Mouse (Mus musculus) liver, postnatal 0 days (tissue): ENCODE measurements around the gene Nmnat2. TPM values are rescaled to one million over a fixed set of nuclear protein-coding genes. Genes with fewer than 3 reads are reported as not detected.

Experiments
- ATAC-seq: fragments of 200-750 bp; cut with Nextera tagmentation; 2 replicates; pipeline ENCODE4 v1.8.0; 2017; ENCODE audit warnings: mild to moderate bottlenecking, moderate library complexity
- DNase-seq: peaks from one replicate; pipeline ENCODE4 v3.0.0-alpha.2; 2016
- H3K27ac ChIP-seq: fragments of 300-500 bp; sonication (generic); 2 replicates; pipeline ENCODE4 v1.5.1; 2014; ENCODE audit warnings: antibody characterized with exemption, moderate library complexity, mild to moderate bottlenecking, low read depth
- H3K27me3 ChIP-seq: fragments of 300-500 bp; sonication (generic); 2 replicates; pipeline ENCODE4 v1.6.1; 2014; ENCODE audit warnings: low read length, control low read depth, mixed read lengths; ENCODE audit not compliant: insufficient read depth
- H3K36me3 ChIP-seq: fragments of 300-500 bp; sonication (generic); replicated peaks from 2 replicates; pipeline ENCODE4 v1.6.1; 2014; ENCODE audit warnings: mild to moderate bottlenecking, control low read depth, low read length, moderate library complexity, mixed read lengths; ENCODE audit not compliant: insufficient read depth
- H3K4me1 ChIP-seq: fragments of 300-500 bp; sonication (generic); 2 replicates; pipeline ENCODE4 v1.6.1; 2014; ENCODE audit warnings: antibody characterized with exemption, mild to moderate bottlenecking, control low read depth; ENCODE audit not compliant: insufficient read depth
- H3K4me2 ChIP-seq: fragments of 300-500 bp; sonication (generic); 2 replicates; pipeline ENCODE4 v1.6.1; 2014; ENCODE audit warnings: low read depth, mild to moderate bottlenecking, low read length, moderate library complexity, mixed read lengths
- H3K4me3 ChIP-seq: fragments of 300-500 bp; sonication (generic); 2 replicates; pipeline ENCODE4 v1.5.1; 2014; ENCODE audit warnings: low read depth, low read length
- H3K9ac ChIP-seq: fragments of 300-500 bp; sonication (generic); replicated peaks from 2 replicates; pipeline ENCODE4 v1.6.1; 2014; ENCODE audit warnings: mild to moderate bottlenecking, moderate library complexity
- H3K9me3 ChIP-seq: fragments of 300-500 bp; sonication (generic); 2 replicates; pipeline ENCODE4 v1.6.1; 2016; ENCODE audit warnings: mild to moderate bottlenecking, control low read depth, low read length, mixed read lengths
- CTCF ChIP-seq: sonication (generic); IDR thresholded peaks from 2 replicates; pipeline ENCODE4 v1.5.1; 2016; ENCODE audit warnings: antibody characterized with exemption, low read depth
- EP300 ChIP-seq: IDR thresholded peaks from 2 replicates; pipeline ENCODE4 v1.6.1; 2016; ENCODE audit warnings: antibody characterized with exemption, low read depth, mild to moderate bottlenecking
- WGBS: fragments of 180-500 bp; shearing (Covaris S2); extraction: QIAGEN DNeasy Blood & Tissue Kit; methylation state at CpG from one replicate; pipeline ENCODE4 v1.1.7; 2014; ENCODE audit not compliant: insufficient replicate concordance; 5-methylcytosine and 5-hydroxymethylcytosine counted together
- polyA plus RNA-seq: library from polyadenylated mRNA; unstranded; fragments of >200 nt; fragmentation: Nextera tagmentation; extraction: Ambion mirVana; gene quantifications from 2 replicates; pipeline ENCODE4 v1.2.1, GENCODE M21; 2015

Gene Nmnat2
- polyA plus RNA-seq, 1 experiment from 2014 or later: 0.09 TPM

DNA sequence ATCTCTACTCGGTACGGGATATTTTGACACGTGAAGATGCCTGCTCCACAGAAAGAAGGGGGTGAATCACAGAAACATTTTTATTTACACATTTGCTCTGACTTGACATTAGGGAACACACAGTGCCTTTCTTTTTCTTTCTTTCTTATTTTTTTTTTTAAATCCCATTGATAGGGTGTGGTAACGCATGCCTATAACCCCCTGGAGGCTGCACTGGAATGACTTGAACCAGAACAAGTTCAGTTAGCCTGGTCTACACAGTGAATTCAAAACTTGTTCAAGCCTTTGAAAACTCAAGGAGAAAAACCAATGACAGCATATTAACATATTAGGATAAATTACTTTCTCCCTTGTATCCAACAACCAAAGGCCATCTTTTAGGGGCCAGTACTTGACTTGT is 204.3 kb downstream of the Nmnat2 start:
- H3K4me3 ChIP-seq: no peak overlapping the region
- no peak overlapping the region for H3K4me2 ChIP-seq
- 93% methylated on average over 4 of the region's 4 CpGs for WGBS

DNA sequence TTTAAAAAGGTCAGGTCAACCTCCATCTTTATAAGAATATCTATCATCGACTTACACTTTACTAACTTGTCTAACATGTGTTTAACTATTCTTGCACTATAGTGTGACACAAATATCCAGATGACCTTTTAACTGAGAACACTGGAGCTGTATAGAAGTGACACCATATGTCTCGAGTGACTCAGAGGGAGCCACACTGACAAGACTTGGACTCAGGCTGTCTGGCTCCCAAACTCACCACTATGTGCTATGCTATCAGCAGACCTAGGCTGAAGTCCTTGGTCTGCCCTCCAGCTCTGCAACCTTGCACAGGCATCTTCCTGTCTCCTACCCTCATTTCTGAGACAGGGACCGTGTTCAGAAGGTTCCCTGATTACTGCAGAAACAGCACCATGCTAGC is 209.0 kb downstream of the Nmnat2 start:
- no peak for DNase-seq
- H3K27ac ChIP-seq: no peak overlapping the region
- H3K4me1 ChIP-seq: no peaks in the 10 kb centered on the region
- H3K36me3 ChIP-seq: no peaks in the 10 kb centered on the region
- TF ChIP-seq CTCF (no peak), EP300 (no peak)
- no peak overlapping the region for H3K4me2 ChIP-seq
- ATAC-seq: no peak
- no peaks in the 10 kb centered on the region for H3K27me3 ChIP-seq
- H3K9ac ChIP-seq: no peak overlapping the region
- H3K4me3 ChIP-seq: no peak overlapping the region
- no peaks in the 10 kb centered on the region for H3K9me3 ChIP-seq
- WGBS: 63% methylated on average over 3 of the region's 3 CpGs

More for the DNA sequence above, 204.3 kb downstream of the Nmnat2 start:
- Histone ChIP-seq H3K9ac (no peak overlapping the region), H3K27me3 (no peaks in the 10 kb centered on the region), H3K9me3 (no peaks in the 10 kb centered on the region), H3K36me3 (no peaks in the 10 kb centered on the region), H3K27ac (no peak overlapping the region), H3K4me1 (no peaks in the 10 kb centered on the region)
- TF ChIP-seq CTCF (no peak), EP300 (no peak)
- DNase-seq (no peak), ATAC-seq (no peak)

- TF ChIP-seq EP300 (no peak), CTCF (no peak)
- no peak for DNase-seq
- no peak overlapping the region for H3K4me3 ChIP-seq
Observed at GRCm38 (mm10) chr1:153168293-153168692, 213.5 kb downstream of the Nmnat2 start.

More at GRCm38 (mm10) chr1:153168293-153168692, 213.5 kb downstream of the Nmnat2 start:
- Histone ChIP-seq H3K36me3 (no peaks in the 10 kb centered on the region), H3K9ac (no peak overlapping the region), H3K4me2 (no peak overlapping the region), H3K27ac (no peak overlapping the region), H3K4me1 (peaks cover under 1% of the 10 kb centered on the region), H3K9me3 (no peaks in the 10 kb centered on the region), H3K27me3 (no peaks in the 10 kb centered on the region)
- 86% methylated on average over 5 of the region's 5 CpGs for WGBS
- ATAC-seq: no peak

Other genes with a start within 250 kb of the Nmnat2 start
- gene Apobec4, start 204.4 kb upstream of the Nmnat2 start, polyA plus RNA-seq: not detected in 2 replicates
- 11.7 and 16.2 TPM in 2 replicates for gene Rgl1, start 188.6 kb upstream of the Nmnat2 start, polyA plus RNA-seq
- 157 and 162 TPM in 2 replicates for gene Arpc5, start 188.5 kb upstream of the Nmnat2 start, polyA plus RNA-seq
- 12.5 and 13.8 TPM in 2 replicates for gene Ncf2, start 154.8 kb upstream of the Nmnat2 start, polyA plus RNA-seq
- gene Smg7, start 52.3 kb upstream of the Nmnat2 start, polyA plus RNA-seq: 6.1 and 6.6 TPM in 2 replicates
- gene Lamc2, start 231.5 kb downstream of the Nmnat2 start, polyA plus RNA-seq: 0.34 and 0.45 TPM in 2 replicates